Mouse (Mus musculus): ENCODE data around the gene Rhob. TPM values are rescaled to one million over a fixed set of nuclear protein-coding genes. Genes with fewer than 3 reads are reported as not detected.

The Rhob gene
- polyA plus RNA-seq, 1 experiment from 2014 or later = 32.2 TPM

GRCm38 (mm10) chr12:8500597-8501570, 1.1 kb upstream of the Rhob start:
- peak overlapping the region; percentile 77; the same call in 1 of the 2 replicates for H3K9ac ChIP-seq
- H3K27ac ChIP-seq = peak overlapping the region; percentile 99
- WGBS = 56% methylated on average over 17 of the region's 17 CpGs
- H3K4me3 ChIP-seq (replicated peaks) = peak overlapping the region; percentile 94
- no peak for ATAC-seq
- no peaks in the 10 kb centered on the region for H3K27me3 ChIP-seq (replicated peaks)
- H3K36me3 ChIP-seq = no peaks in the 10 kb centered on the region
- H3K4me1 ChIP-seq (replicated peaks) = peaks cover 30% of the 10 kb centered on the region
- peak overlapping the region; percentile 75 for H3K4me2 ChIP-seq (replicated peaks)
- H3K9me3 ChIP-seq = no peaks in the 10 kb centered on the region

GRCm38 (mm10) chr12:8499001-8499870, 573 bp downstream of the Rhob start:
- H3K9ac ChIP-seq = peak overlapping the region; percentile 97
- H3K27ac ChIP-seq = peak overlapping the region; percentile 99
- peaks cover 32% of the 10 kb centered on the region for H3K4me1 ChIP-seq (replicated peaks)
- no peaks in the 10 kb centered on the region for H3K36me3 ChIP-seq
- peak overlapping the region; percentile 84 for H3K4me2 ChIP-seq (replicated peaks)
- WGBS = under 1% methylated on average over 99 of the region's 99 CpGs
- peak; percentile 57 for ATAC-seq
- peak overlapping the region; percentile 94 for H3K4me3 ChIP-seq (replicated peaks)
- no peaks in the 10 kb centered on the region for H3K9me3 ChIP-seq
- H3K27me3 ChIP-seq (replicated peaks) = no peaks in the 10 kb centered on the region

GRCm38 (mm10) chr12:8498591-8499000, 1.2 kb downstream of the Rhob start:
- no peaks in the 10 kb centered on the region for H3K27me3 ChIP-seq (replicated peaks)
- no peaks in the 10 kb centered on the region for H3K36me3 ChIP-seq
- no peak for ATAC-seq
- peak overlapping the region; percentile 94 for H3K4me3 ChIP-seq (replicated peaks)
- peak overlapping the region; percentile 97 for H3K9ac ChIP-seq
- peak overlapping the region; percentile 84 for H3K4me2 ChIP-seq (replicated peaks)
- H3K4me1 ChIP-seq (replicated peaks) = peaks cover 32% of the 10 kb centered on the region
- WGBS = 4% methylated on average over 13 of the region's 13 CpGs
- H3K9me3 ChIP-seq = no peaks in the 10 kb centered on the region
- peak overlapping the region; percentile 99 for H3K27ac ChIP-seq

- peak overlapping the region; percentile 99; the same call in 1 of the 2 replicates for H3K27ac ChIP-seq
- H3K4me2 ChIP-seq (replicated peaks) = peak overlapping the region; percentile 84
- no peak for ATAC-seq
- peaks cover 32% of the 10 kb centered on the region for H3K4me1 ChIP-seq (replicated peaks)
- no peaks in the 10 kb centered on the region for H3K9me3 ChIP-seq
- WGBS = 20% methylated on average over 8 of the region's 8 CpGs
- no peaks in the 10 kb centered on the region for H3K36me3 ChIP-seq
- H3K27me3 ChIP-seq (replicated peaks) = no peaks in the 10 kb centered on the region
- peak overlapping the region; percentile 97 for H3K9ac ChIP-seq
- peak overlapping the region; percentile 94 for H3K4me3 ChIP-seq (replicated peaks)
Observed at GRCm38 (mm10) chr12:8498148-8498571, 1.6 kb downstream of the Rhob start.

GRCm38 (mm10) chr12:8497314-8497706, 2.5 kb downstream of the Rhob start:
- Histone ChIP-seq H3K4me2 (replicated peaks) (peak overlapping the region; percentile 84), H3K9me3 (no peaks in the 10 kb centered on the region), H3K4me3 (replicated peaks) (peak overlapping the region; percentile 94; the same call in 1 of the 2 replicates), H3K9ac (no peak overlapping the region), H3K4me1 (replicated peaks) (peaks cover 32% of the 10 kb centered on the region), H3K27me3 (replicated peaks) (no peaks in the 10 kb centered on the region), H3K27ac (no peak overlapping the region), H3K36me3 (no peaks in the 10 kb centered on the region)
- WGBS = 19% methylated on average over 2 of the region's 2 CpGs
- ATAC-seq = no peak

- Histone ChIP-seq H3K36me3 (no peaks in the 10 kb centered on the region), H3K4me3 (replicated peaks) (no peak overlapping the region), H3K4me2 (replicated peaks) (peak overlapping the region; percentile 84), H3K27ac (peak overlapping the region; percentile 92), H3K9me3 (no peaks in the 10 kb centered on the region), H3K9ac (no peak overlapping the region), H3K4me1 (replicated peaks) (peaks cover 35% of the 10 kb centered on the region), H3K27me3 (replicated peaks) (no peaks in the 10 kb centered on the region)
- ATAC-seq = no peak
- 47% methylated on average over 2 of the region's 2 CpGs for WGBS
Observed at GRCm38 (mm10) chr12:8496679-8497313, 3.0 kb downstream of the Rhob start.

- Histone ChIP-seq H3K4me3 (replicated peaks) (no peak overlapping the region), H3K9ac (no peak overlapping the region), H3K9me3 (no peaks in the 10 kb centered on the region), H3K4me2 (replicated peaks) (peak overlapping the region; percentile 84), H3K4me1 (replicated peaks) (peaks cover 33% of the 10 kb centered on the region), H3K27ac (peak overlapping the region; percentile 92), H3K36me3 (no peaks in the 10 kb centered on the region), H3K27me3 (replicated peaks) (no peaks in the 10 kb centered on the region)
- ATAC-seq = peak; percentile 18
- 12% methylated on average over 15 of the region's 15 CpGs for WGBS
Observed at GRCm38 (mm10) chr12:8495881-8496678, 3.7 kb downstream of the Rhob start.

- no peak for ATAC-seq
- 66% methylated on average over 3 of the region's 3 CpGs for whole genome bisulfite sequencing
Observed at GRCm38 (mm10) chr12:8494675-8495074, 5.1 kb downstream of the Rhob start.

GRCm38 (mm10) chr12:8493386-8493785, 6.4 kb downstream of the Rhob start:
- H3K4me1 ChIP-seq (replicated peaks) = peaks cover 29% of the 10 kb centered on the region
- no peak for ATAC-seq
- 67% methylated on average over 3 of the region's 3 CpGs for WGBS
- H3K27ac ChIP-seq = no peak overlapping the region
- no peak overlapping the region for H3K9ac ChIP-seq
- H3K9me3 ChIP-seq = no peaks in the 10 kb centered on the region
- no peaks in the 10 kb centered on the region for H3K27me3 ChIP-seq (replicated peaks)
- H3K4me3 ChIP-seq (replicated peaks) = no peak overlapping the region
- H3K4me2 ChIP-seq (replicated peaks) = no peak overlapping the region
- H3K36me3 ChIP-seq = no peaks in the 10 kb centered on the region

More at GRCm38 (mm10) chr12:8494675-8495074, 5.1 kb downstream of the Rhob start:
- no peak overlapping the region for H3K4me3 ChIP-seq (replicated peaks)
- no peak overlapping the region for H3K4me2 ChIP-seq (replicated peaks)
- H3K27ac ChIP-seq = no peak overlapping the region
- no peaks in the 10 kb centered on the region for H3K36me3 ChIP-seq
- H3K27me3 ChIP-seq (replicated peaks) = no peaks in the 10 kb centered on the region
- peaks cover 26% of the 10 kb centered on the region for H3K4me1 ChIP-seq (replicated peaks)
- no peak overlapping the region for H3K9ac ChIP-seq
- H3K9me3 ChIP-seq = no peaks in the 10 kb centered on the region

GRCm38 (mm10) chr12:8489098-8489497, 10.7 kb downstream of the Rhob start:
- no peak overlapping the region for H3K27ac ChIP-seq
- H3K4me1 ChIP-seq (replicated peaks) = peaks cover 12% of the 10 kb centered on the region
- H3K4me2 ChIP-seq (replicated peaks) = no peak overlapping the region
- H3K9me3 ChIP-seq = no peaks in the 10 kb centered on the region
- no peaks in the 10 kb centered on the region for H3K27me3 ChIP-seq (replicated peaks)
- no peak overlapping the region for H3K4me3 ChIP-seq (replicated peaks)
- H3K36me3 ChIP-seq = no peaks in the 10 kb centered on the region
- ATAC-seq = no peak
- H3K9ac ChIP-seq = no peak overlapping the region
- 41% methylated on average over 4 of the region's 4 CpGs for WGBS

- H3K27ac ChIP-seq = no peak overlapping the region
- H3K4me1 ChIP-seq (replicated peaks) = peaks cover 12% of the 10 kb centered on the region
- H3K4me3 ChIP-seq (replicated peaks) = no peak overlapping the region
- ATAC-seq = no peak
- no peaks in the 10 kb centered on the region for H3K9me3 ChIP-seq
- H3K4me2 ChIP-seq (replicated peaks) = no peak overlapping the region
- WGBS = 75% methylated on average over 4 of the region's 4 CpGs
- no peak overlapping the region for H3K9ac ChIP-seq
- H3K27me3 ChIP-seq (replicated peaks) = no peaks in the 10 kb centered on the region
- no peaks in the 10 kb centered on the region for H3K36me3 ChIP-seq
Observed at GRCm38 (mm10) chr12:8488652-8488980, 11.2 kb downstream of the Rhob start.

All from intestine, embryonic 15.5 days (tissue).